Comparison of ENCODE assay signal across 18 mouse cellular contexts in the genomic region with DNA sequence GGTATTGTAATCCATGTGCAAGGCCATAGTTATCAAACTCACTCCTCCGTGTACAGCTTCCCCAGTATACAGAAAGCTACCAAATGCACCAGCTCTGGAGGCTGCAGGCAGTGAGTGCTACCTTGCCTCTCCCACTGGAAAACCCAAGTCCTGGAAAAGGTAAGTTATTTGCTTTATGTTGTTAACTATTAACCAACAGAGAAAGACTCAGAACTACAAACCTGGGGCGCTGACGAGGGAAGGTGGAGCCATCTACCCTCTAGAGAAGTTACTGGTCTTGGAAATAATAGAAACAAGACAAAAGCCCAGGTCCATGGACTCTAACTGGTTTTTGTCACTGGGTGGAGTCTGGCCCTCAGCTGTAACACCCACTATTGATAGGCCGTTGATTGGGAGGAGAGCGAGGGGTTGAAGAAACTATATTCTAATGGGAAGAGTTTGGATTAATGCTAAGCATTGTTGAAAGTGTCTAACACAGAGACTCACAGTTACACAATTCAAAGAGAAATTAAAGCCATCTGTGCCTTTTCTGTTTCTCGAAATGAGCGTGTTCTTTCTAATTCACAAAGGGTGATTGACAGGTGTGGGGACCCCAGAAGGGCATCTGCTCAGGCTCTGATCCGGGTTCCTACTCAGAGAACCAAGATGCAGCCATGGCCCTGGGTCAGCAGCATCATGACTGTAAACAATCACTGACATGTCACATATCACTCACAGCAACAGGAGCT.
DNase-seq lines count a peak whose midpoint lies in the region; ATAC-seq lines count a peak whose summit lies in the region.
"Had no signal": no experiment of that assay in that cellular context is flagged by ENCODE, and none has a peak within 500 bp of the region (broad histone marks: within the 10 kb centered on the region; RNA-seq: fewer than 3 reads in every experiment).

No protein-coding gene starts in this region.

- no peak overlapping the region for H3K4me3 ChIP-seq in forebrain, embryonic 13.5 days
- no peak overlapping the region for H3K4me3 ChIP-seq in forebrain, embryonic 10.5 days
- no peak overlapping the region for H3K4me3 ChIP-seq in intestine, embryonic 15.5 days (replicated peaks)
- H3K4me3 ChIP-seq in stomach, embryonic 14.5 days (ENCODE audit: low read depth, low read length), result no peak overlapping the region
- no peak overlapping the region for H3K4me3 ChIP-seq in midbrain, embryonic 15.5 days
- H3K4me3 ChIP-seq: hindbrain, embryonic 15.5 days; liver, embryonic 13.5 days had no signal

- H3K9me3 ChIP-seq in forebrain, embryonic 13.5 days (replicated peaks), result no peaks in the 10 kb centered on the region
- no peaks in the 10 kb centered on the region for H3K9me3 ChIP-seq in forebrain, embryonic 10.5 days
- H3K9me3 ChIP-seq in intestine, embryonic 15.5 days, result no peaks in the 10 kb centered on the region
- H3K9me3 ChIP-seq in stomach, embryonic 14.5 days (ENCODE audit: control insufficient read depth, low read depth, low read length), result no peaks in the 10 kb centered on the region
- H3K9me3 ChIP-seq in midbrain, embryonic 15.5 days, result no peaks in the 10 kb centered on the region
- H3K9me3 ChIP-seq: hindbrain, embryonic 15.5 days; liver, embryonic 13.5 days had no signal

- no peak for DNase-seq in forebrain, embryonic 10.5 days (ENCODE audit: extremely low spot score, low spot score)
- DNase-seq in kidney, adult 11 months, result peak; percentile 11
- DNase-seq in kidney, postnatal 14 days, result no peak
- DNase-seq in right cerebral cortex, postnatal 14 days, result no peak
- DNase-seq: cerebellum, adult 9-11 months; gastrocnemius, postnatal 10 days; heart, postnatal 10 days; layer of hippocampus, postnatal 36 days; liver, embryonic 13.5 days; midbrain, embryonic 14.5 days; right cerebral cortex, adult 18-20 months; thymus, postnatal 36 days had no signal

- no peak overlapping the region for H3K9ac ChIP-seq in forebrain, embryonic 13.5 days
- no peak overlapping the region for H3K9ac ChIP-seq in intestine, embryonic 15.5 days
- no peak overlapping the region for H3K9ac ChIP-seq in stomach, embryonic 14.5 days (replicated peaks; ENCODE audit: low read depth, low read length)
- no peak overlapping the region for H3K9ac ChIP-seq in midbrain, embryonic 15.5 days
- H3K9ac ChIP-seq: hindbrain, embryonic 15.5 days; liver, embryonic 13.5 days had no signal

- H3K4me1 ChIP-seq in forebrain, embryonic 13.5 days, result peaks cover 17% of the 10 kb centered on the region
- H3K4me1 ChIP-seq in forebrain, embryonic 10.5 days, result peaks cover 22% of the 10 kb centered on the region
- 0 out of 2 replicates have a peak, but pooled peaks cover 3% of the 10 kb centered on the region for H3K4me1 ChIP-seq in intestine, embryonic 15.5 days (replicated peaks)
- H3K4me1 ChIP-seq in stomach, embryonic 14.5 days (ENCODE audit: control insufficient read depth, insufficient read depth, low read length), result no peaks in the 10 kb centered on the region
- no peaks in the 10 kb centered on the region for H3K4me1 ChIP-seq in midbrain, embryonic 15.5 days
- H3K4me1 ChIP-seq: hindbrain, embryonic 15.5 days; liver, embryonic 13.5 days had no signal

- 0 out of 2 replicates have a peak, but pooled peaks cover 6% of the 10 kb centered on the region for H3K36me3 ChIP-seq in forebrain, embryonic 13.5 days (ENCODE audit: poor library complexity, severe bottlenecking)
- H3K36me3 ChIP-seq in forebrain, embryonic 10.5 days (replicated peaks), result no peaks in the 10 kb centered on the region
- H3K36me3 ChIP-seq in intestine, embryonic 15.5 days, result no peaks in the 10 kb centered on the region
- no peaks in the 10 kb centered on the region for H3K36me3 ChIP-seq in stomach, embryonic 14.5 days (ENCODE audit: control insufficient read depth, insufficient read depth, low read length)
- no peaks in the 10 kb centered on the region for H3K36me3 ChIP-seq in midbrain, embryonic 15.5 days (replicated peaks)
- H3K36me3 ChIP-seq: hindbrain, embryonic 15.5 days; liver, embryonic 13.5 days had no signal

- H3K27ac ChIP-seq in forebrain, embryonic 13.5 days, result peak overlapping the region; percentile 36
- H3K27ac ChIP-seq in forebrain, embryonic 10.5 days, result no peak overlapping the region
- H3K27ac ChIP-seq in intestine, embryonic 15.5 days, result no peak overlapping the region
- H3K27ac ChIP-seq in stomach, embryonic 14.5 days (ENCODE audit: low read length), result no peak overlapping the region
- no peak overlapping the region for H3K27ac ChIP-seq in midbrain, embryonic 15.5 days
- H3K27ac ChIP-seq: hindbrain, embryonic 15.5 days; liver, embryonic 13.5 days had no signal

- 61% methylated on average over 8 of the region's 8 CpGs for WGBS in forebrain, embryonic 13.5 days
- WGBS in forebrain, embryonic 10.5 days, result 79% methylated on average over 8 of the region's 8 CpGs
- WGBS in intestine, embryonic 15.5 days, result 74% methylated on average over 8 of the region's 8 CpGs
- 67% methylated on average over 8 of the region's 8 CpGs for WGBS in stomach, embryonic 14.5 days
- 67% methylated on average over 8 of the region's 8 CpGs for WGBS in midbrain, embryonic 15.5 days

- H3K4me2 ChIP-seq in forebrain, embryonic 13.5 days, result no peak overlapping the region
- no peak overlapping the region for H3K4me2 ChIP-seq in intestine, embryonic 15.5 days (replicated peaks)
- no peak overlapping the region for H3K4me2 ChIP-seq in stomach, embryonic 14.5 days (replicated peaks; ENCODE audit: low read depth, low read length)
- no peak overlapping the region for H3K4me2 ChIP-seq in midbrain, embryonic 15.5 days
- H3K4me2 ChIP-seq: hindbrain, embryonic 15.5 days; liver, embryonic 13.5 days had no signal

- no peaks in the 10 kb centered on the region for H3K27me3 ChIP-seq in forebrain, embryonic 13.5 days
- no peaks in the 10 kb centered on the region for H3K27me3 ChIP-seq in forebrain, embryonic 10.5 days (ENCODE audit: poor library complexity, severe bottlenecking)
- no peaks in the 10 kb centered on the region for H3K27me3 ChIP-seq in intestine, embryonic 15.5 days (replicated peaks)
- no peaks in the 10 kb centered on the region for H3K27me3 ChIP-seq in stomach, embryonic 14.5 days (ENCODE audit: control insufficient read depth, insufficient read depth, low read length)
- no peaks in the 10 kb centered on the region for H3K27me3 ChIP-seq in midbrain, embryonic 15.5 days (replicated peaks)
- H3K27me3 ChIP-seq: hindbrain, embryonic 15.5 days; liver, embryonic 13.5 days had no signal

- ATAC-seq in forebrain, embryonic 13.5 days, result peak; percentile 45
- ATAC-seq in intestine, embryonic 15.5 days, result peak; percentile 76
- ATAC-seq in stomach, embryonic 14.5 days (ENCODE audit: insufficient number of reproducible peaks, insufficient read depth, low FRiP score, low read depth), result peak; percentile 42; the same call in 1 of the 2 replicates
- ATAC-seq in midbrain, embryonic 15.5 days (replicated peaks), result no peak
- ATAC-seq: lung, postnatal 0 days had no signal
